Mouse (Mus musculus) ES-CJ7 (cell line): ENCODE results near the gene Zfp451.

Experiments
- DNase-seq: peaks from one replicate; pipeline ENCODE4 v3.0.0; 2011; ENCODE audit warnings: low read depth, low spot score

The Zfp451 gene

DNA sequence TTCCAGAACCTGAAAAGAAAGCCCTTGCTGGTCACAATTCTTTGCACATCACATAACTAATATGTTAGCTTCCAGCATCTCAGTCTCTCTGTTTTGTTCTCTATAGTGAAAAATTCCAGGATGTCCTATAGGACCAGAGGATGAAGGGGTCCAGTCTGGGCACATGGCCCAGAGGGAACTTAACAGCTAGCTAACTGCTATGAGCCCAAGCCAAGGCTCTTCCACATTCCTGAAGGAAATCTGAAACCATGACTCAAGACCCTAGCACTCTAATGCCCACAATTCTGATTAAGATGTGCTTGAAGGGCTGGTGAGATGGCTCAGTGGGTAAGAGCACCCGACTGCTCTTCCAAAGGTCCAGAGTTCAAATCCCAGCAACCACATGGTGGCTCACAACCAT lies 96.8 kb downstream of the Zfp451 start:
- no peak for DNase-seq

GRCm38 (mm10) chr1:33714796-33715195 lies 99.6 kb downstream of the Zfp451 start:
- DNase-seq: peak; percentile 92

- DNase-seq: no peak
These were observed 102.4 kb downstream of the Zfp451 start for GRCm38 (mm10) chr1:33712026-33712425.
